Mouse (Mus musculus) testis, adult 2 months (tissue): Measurements from ENCODE around the gene Casp9.

Source experiments
- CTCF ChIP-seq: fragments of 200-500 bp; IDR thresholded peaks from 2 replicates; pipeline ENCODE4 v1.5.1; 2012; ENCODE audit warnings: low read depth, mild to moderate bottlenecking, inconsistent platforms, low read length, moderate library complexity; ENCODE audit not compliant: control insufficient read depth, insufficient read depth, insufficient replicate concordance
- POLR2A ChIP-seq: fragments of 200-500 bp; IDR thresholded peaks from 2 replicates; pipeline ENCODE4 v1.6.1; 2012; ENCODE audit warnings: low read depth, mild to moderate bottlenecking, inconsistent platforms, low read length, moderate library complexity; ENCODE audit not compliant: control insufficient read depth

DNA sequence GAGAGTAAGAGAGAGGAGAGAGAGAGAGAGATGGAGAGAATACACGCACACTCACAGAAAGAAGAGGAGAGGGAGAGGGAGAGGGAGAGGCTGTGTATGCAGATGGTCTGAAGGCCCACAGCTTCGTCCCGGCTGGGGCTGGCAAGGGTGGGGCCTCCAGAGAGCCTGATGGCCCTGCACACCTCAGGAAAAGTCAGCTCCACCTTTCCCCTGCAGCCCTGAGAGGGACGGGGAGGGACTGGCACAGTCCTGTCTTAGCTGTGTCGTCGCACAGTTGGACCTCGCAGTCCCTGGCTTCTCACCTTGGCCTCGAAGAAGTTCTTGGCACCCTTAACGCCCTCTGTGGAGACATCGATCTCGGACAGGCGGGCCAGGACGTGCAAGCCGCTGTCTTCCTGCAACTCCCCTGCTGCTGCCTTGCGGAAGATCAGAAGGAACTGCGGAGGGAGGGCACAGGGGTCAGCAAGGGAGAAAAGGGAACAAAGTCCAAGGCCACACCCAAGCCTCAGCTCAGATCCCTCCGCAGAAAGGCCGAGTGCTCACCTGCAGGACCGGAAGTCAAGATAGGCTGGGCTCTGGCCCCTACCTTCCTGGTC is 66.9 kb downstream of the Casp9 start:
- TF ChIP-seq CTCF, result no peak
- TF ChIP-seq POLR2A, result no peak
